Mouse (Mus musculus): Measurements from ENCODE around the gene Smad5. TPM values are rescaled to one million over a fixed set of nuclear protein-coding genes. Genes with fewer than 3 reads are reported as not detected.

The Smad5 gene
- polyA plus RNA-seq, 1 experiment from 2014 or later: 62.2 TPM

DNA sequence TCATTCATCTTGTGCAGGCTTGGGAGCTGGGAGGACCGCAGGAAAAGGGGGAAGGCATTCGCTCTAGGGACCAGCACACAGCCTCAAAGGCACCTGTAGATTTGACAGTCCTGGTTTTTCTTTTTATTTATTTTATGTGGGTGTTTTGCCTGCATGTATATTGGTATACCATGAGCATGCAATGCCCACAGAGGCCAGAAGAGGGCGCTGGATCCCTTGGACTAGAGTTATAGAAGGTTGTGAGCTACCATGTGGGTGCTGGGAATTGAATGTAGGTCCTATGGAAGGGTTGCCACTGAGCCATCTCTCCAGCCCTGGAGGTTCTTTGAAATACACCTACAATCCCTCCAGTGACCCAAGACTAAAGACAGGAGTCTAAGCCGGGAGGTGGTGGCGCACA is 68.0 kb downstream of the Smad5 start:
- Histone ChIP-seq H3K27me3 (ENCODE audit: control insufficient read depth, insufficient read depth, low read length) (no peaks in the 10 kb centered on the region), H3K4me3 (ENCODE audit: low read length) (no peak overlapping the region), H3K36me3 (ENCODE audit: control insufficient read depth, insufficient read depth, low read length) (no peaks in the 10 kb centered on the region), H3K9me3 (ENCODE audit: control insufficient read depth, low read length) (no peaks in the 10 kb centered on the region), H3K4me2 (replicated peaks; ENCODE audit: low read depth, low read length) (no peak overlapping the region), H3K27ac (ENCODE audit: low read depth, low read length) (no peak overlapping the region), H3K9ac (ENCODE audit: low read depth, low read length) (no peak overlapping the region), H3K4me1 (ENCODE audit: control insufficient read depth, insufficient read depth, low read length) (peaks cover 3% of the 10 kb centered on the region)
- ATAC-seq (ENCODE audit: low FRiP score, low TSS enrichment): no peak
- WGBS: 76% methylated on average over 5 of the region's 5 CpGs

DNA sequence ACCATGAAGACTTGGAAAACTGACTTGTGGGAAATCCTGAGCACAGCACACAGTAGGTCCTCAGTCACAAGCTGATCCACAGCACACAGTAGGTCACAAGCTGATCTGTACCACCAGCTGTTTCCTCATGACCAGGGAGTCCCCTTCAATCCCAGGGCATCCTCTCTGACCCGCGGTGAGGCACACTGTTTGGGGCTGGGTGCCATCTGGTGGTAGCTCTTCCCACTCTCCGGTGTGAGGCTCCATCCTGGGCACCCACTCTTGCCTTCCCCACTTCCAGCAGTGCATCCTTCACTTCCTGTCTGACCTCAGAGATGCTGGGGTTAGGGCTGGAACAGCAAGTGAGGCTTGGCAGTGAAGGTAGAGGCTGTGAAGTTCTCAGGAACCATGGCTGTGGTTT is 69.8 kb downstream of the Smad5 start:
- H3K4me2 ChIP-seq (replicated peaks; ENCODE audit: low read depth, low read length): no peak overlapping the region
- WGBS: 35% methylated on average over 3 of the region's 3 CpGs
- no peaks in the 10 kb centered on the region for H3K27me3 ChIP-seq (ENCODE audit: control insufficient read depth, insufficient read depth, low read length)
- no peak overlapping the region for H3K9ac ChIP-seq (ENCODE audit: low read depth, low read length)
- H3K27ac ChIP-seq (ENCODE audit: low read depth, low read length): no peak overlapping the region
- peaks cover 3% of the 10 kb centered on the region; the same call in 1 of the 2 replicates for H3K4me1 ChIP-seq (ENCODE audit: control insufficient read depth, insufficient read depth, low read length)
- H3K4me3 ChIP-seq (ENCODE audit: low read length): no peak overlapping the region
- no peak for ATAC-seq (ENCODE audit: low FRiP score, low TSS enrichment)
- no peaks in the 10 kb centered on the region for H3K9me3 ChIP-seq (ENCODE audit: control insufficient read depth, low read length)
- H3K36me3 ChIP-seq (ENCODE audit: control insufficient read depth, insufficient read depth, low read length): no peaks in the 10 kb centered on the region

DNA sequence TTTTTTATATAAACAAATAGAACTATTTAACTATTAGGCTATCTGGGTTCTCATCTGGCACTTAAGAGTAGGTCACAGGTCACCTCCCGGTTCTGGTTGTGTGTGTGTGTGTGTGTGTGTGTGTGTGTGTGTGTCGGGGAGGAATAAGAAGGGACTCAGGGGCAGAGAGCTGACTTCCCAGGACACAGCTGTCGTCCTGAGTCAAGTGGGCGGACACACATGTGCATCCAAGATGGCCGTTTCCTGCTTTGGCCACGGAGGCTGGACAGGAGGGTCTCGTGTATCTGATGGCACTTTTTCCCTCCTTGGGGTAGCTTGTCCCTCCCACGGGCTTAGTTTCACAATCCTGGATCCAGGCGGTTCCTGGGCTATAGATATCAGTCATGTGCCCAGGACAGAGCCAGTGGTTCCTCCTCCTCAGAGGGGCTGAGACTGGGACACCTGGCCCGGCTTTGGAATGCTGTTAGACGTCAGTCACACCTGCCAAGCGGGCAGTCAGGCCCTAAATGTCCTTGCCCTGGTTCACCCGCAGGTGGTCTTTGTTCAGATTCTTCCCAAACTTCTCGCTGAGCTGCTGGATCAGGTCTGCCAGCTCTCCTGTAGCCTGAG is 70.6 kb downstream of the Smad5 start:
- no peak overlapping the region for H3K4me2 ChIP-seq (replicated peaks; ENCODE audit: low read depth, low read length)
- no peak overlapping the region for H3K27ac ChIP-seq (ENCODE audit: low read depth, low read length)
- 32% methylated on average over 14 of the region's 14 CpGs for WGBS
- H3K9ac ChIP-seq (ENCODE audit: low read depth, low read length): no peak overlapping the region
- no peaks in the 10 kb centered on the region for H3K36me3 ChIP-seq (ENCODE audit: control insufficient read depth, insufficient read depth, low read length)
- H3K4me1 ChIP-seq (ENCODE audit: control insufficient read depth, insufficient read depth, low read length): peaks cover 3% of the 10 kb centered on the region; the same call in 1 of the 2 replicates
- ATAC-seq (ENCODE audit: low FRiP score, low TSS enrichment): peak; percentile 41; the same call in 1 of the 2 replicates
- no peaks in the 10 kb centered on the region for H3K27me3 ChIP-seq (ENCODE audit: control insufficient read depth, insufficient read depth, low read length)
- H3K4me3 ChIP-seq (ENCODE audit: low read length): no peak overlapping the region
- no peaks in the 10 kb centered on the region for H3K9me3 ChIP-seq (ENCODE audit: control insufficient read depth, low read length)

DNA sequence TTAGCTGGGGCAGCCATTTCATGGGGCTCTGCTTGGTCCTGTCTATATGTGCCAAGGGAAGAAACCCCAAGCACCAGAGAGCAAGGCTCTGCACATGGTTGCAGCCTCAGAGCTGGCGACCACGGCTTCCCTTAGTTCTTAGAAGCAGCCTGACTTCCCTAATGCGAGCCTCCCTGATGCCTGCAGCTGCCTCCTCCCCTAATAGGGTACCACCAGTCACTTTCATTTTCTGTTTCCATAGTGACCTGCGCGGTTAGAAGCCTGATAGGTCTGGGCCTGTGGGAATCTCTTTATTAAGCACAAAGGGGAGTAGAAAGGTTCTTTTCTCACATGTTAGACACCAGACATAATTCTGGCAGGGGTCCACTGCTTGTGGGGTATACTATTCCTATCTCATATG is 71.5 kb downstream of the Smad5 start:
- Histone ChIP-seq H3K27ac (ENCODE audit: low read depth, low read length) (no peak overlapping the region), H3K9me3 (ENCODE audit: control insufficient read depth, low read length) (no peaks in the 10 kb centered on the region), H3K4me1 (ENCODE audit: control insufficient read depth, insufficient read depth, low read length) (0 out of 2 replicates have a peak, but pooled peaks cover 3% of the 10 kb centered on the region), H3K4me2 (replicated peaks; ENCODE audit: low read depth, low read length) (no peak overlapping the region), H3K36me3 (ENCODE audit: control insufficient read depth, insufficient read depth, low read length) (no peaks in the 10 kb centered on the region), H3K27me3 (ENCODE audit: control insufficient read depth, insufficient read depth, low read length) (no peaks in the 10 kb centered on the region), H3K4me3 (ENCODE audit: low read length) (no peak overlapping the region), H3K9ac (ENCODE audit: low read depth, low read length) (no peak overlapping the region)
- ATAC-seq (ENCODE audit: low FRiP score, low TSS enrichment): no peak
- WGBS: 57% methylated on average over 5 of the region's 5 CpGs

DNA sequence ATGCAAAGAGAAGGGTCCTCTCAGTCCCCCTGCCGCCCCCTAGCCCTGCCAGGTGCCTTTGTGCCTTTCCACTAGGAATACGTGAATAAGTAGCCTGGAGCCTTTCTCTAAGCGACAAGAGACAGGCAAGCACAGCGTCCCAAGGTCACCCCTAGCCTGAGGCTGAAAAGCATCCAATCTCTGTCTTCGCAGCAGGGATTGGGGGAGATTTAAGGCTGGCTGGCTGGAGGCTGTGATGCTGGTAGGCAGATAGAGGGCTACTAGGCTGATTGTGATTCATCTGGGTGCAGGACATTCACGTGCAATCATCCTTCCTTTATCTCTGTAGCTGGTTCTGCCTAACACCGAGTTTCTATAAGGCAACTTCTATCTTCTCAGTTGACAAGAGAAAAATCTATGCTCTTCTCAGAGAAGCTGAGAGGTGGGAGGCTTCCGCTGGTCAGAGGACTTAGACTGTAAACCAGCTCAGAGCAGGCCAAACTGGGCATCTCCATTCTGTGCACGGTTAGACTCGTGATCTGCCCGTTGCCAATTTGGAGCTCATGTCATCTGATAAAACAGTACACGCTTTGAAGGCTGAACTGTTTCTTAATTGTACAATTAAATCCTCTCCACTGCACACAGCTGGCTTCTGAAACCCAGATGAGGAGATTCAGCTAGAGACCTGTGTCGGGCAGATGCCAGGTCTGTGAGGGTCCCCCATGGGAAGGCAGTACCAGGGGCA is 78.1 kb downstream of the Smad5 start:
- no peak for ATAC-seq (ENCODE audit: low FRiP score, low TSS enrichment)
- no peak overlapping the region for H3K27ac ChIP-seq (ENCODE audit: low read depth, low read length)
- 0 out of 2 replicates have a peak, but pooled peaks cover 3% of the 10 kb centered on the region for H3K4me1 ChIP-seq (ENCODE audit: control insufficient read depth, insufficient read depth, low read length)
- no peak overlapping the region for H3K4me2 ChIP-seq (replicated peaks; ENCODE audit: low read depth, low read length)
- peaks cover 4% of the 10 kb centered on the region; the same call in 1 of the 2 replicates for H3K9me3 ChIP-seq (ENCODE audit: control insufficient read depth, low read length)
- H3K9ac ChIP-seq (ENCODE audit: low read depth, low read length): no peak overlapping the region
- H3K27me3 ChIP-seq (ENCODE audit: control insufficient read depth, insufficient read depth, low read length): no peaks in the 10 kb centered on the region
- H3K4me3 ChIP-seq (ENCODE audit: low read length): no peak overlapping the region
- 68% methylated on average over 13 of the region's 13 CpGs for WGBS
- H3K36me3 ChIP-seq (ENCODE audit: control insufficient read depth, insufficient read depth, low read length): no peaks in the 10 kb centered on the region

DNA sequence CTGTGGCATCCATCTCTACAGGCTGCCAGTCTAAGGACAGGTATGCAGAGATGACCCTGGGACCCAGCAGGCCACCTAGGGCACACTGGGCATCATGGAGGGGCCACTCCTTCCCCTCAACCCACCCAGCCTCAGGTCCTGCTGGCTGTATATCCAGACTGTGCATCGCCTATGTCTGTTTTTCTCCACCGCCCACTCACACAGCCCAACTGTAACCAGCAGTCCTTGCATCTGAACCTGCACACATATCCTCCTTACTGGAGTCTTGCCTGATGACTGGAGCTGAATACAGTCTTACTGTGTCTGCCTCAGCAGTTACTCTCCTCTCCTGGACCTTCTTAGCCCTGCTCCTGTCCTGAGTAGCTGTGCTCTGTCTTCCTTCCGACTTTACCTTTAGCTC is 78.9 kb downstream of the Smad5 start:
- Histone ChIP-seq H3K4me3 (ENCODE audit: low read length) (no peak overlapping the region), H3K9ac (ENCODE audit: low read depth, low read length) (no peak overlapping the region), H3K4me1 (ENCODE audit: control insufficient read depth, insufficient read depth, low read length) (no peaks in the 10 kb centered on the region), H3K27ac (ENCODE audit: low read depth, low read length) (no peak overlapping the region), H3K36me3 (ENCODE audit: control insufficient read depth, insufficient read depth, low read length) (no peaks in the 10 kb centered on the region), H3K4me2 (replicated peaks; ENCODE audit: low read depth, low read length) (no peak overlapping the region), H3K9me3 (ENCODE audit: control insufficient read depth, low read length) (peaks cover 4% of the 10 kb centered on the region; the same call in 1 of the 2 replicates), H3K27me3 (ENCODE audit: control insufficient read depth, insufficient read depth, low read length) (no peaks in the 10 kb centered on the region)
- no peak for ATAC-seq (ENCODE audit: low FRiP score, low TSS enrichment)
- 79% methylated on average over 3 of the region's 3 CpGs for WGBS

DNA sequence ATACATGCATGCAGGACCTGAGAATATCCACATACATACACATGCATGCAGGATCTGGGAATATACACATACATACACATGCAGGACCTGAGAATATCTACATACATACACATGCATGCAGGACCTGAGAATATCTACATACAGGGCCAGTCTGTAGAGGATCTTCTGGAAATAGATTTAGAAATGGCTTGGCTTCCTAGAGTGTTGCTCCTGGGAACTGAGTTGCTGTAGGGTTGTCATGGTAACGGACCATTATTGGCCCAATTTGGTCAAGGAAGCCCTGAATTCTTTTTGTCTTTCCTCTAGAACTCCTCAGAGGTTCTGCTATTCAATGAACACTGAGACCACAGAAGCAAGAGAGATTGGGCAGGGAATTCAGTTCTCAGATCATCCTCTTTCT is 79.8 kb downstream of the Smad5 start:
- ATAC-seq (ENCODE audit: low FRiP score, low TSS enrichment): no peak
- Histone ChIP-seq H3K36me3 (ENCODE audit: control insufficient read depth, insufficient read depth, low read length) (no peaks in the 10 kb centered on the region), H3K9ac (ENCODE audit: low read depth, low read length) (no peak overlapping the region), H3K4me2 (replicated peaks; ENCODE audit: low read depth, low read length) (no peak overlapping the region), H3K4me1 (ENCODE audit: control insufficient read depth, insufficient read depth, low read length) (no peaks in the 10 kb centered on the region), H3K27ac (ENCODE audit: low read depth, low read length) (no peak overlapping the region), H3K27me3 (ENCODE audit: control insufficient read depth, insufficient read depth, low read length) (no peaks in the 10 kb centered on the region), H3K9me3 (ENCODE audit: control insufficient read depth, low read length) (peaks cover 4% of the 10 kb centered on the region; the same call in 1 of the 2 replicates), H3K4me3 (ENCODE audit: low read length) (no peak overlapping the region)
- 79% methylated on average over 1 of the region's 1 CpGs for WGBS

DNA sequence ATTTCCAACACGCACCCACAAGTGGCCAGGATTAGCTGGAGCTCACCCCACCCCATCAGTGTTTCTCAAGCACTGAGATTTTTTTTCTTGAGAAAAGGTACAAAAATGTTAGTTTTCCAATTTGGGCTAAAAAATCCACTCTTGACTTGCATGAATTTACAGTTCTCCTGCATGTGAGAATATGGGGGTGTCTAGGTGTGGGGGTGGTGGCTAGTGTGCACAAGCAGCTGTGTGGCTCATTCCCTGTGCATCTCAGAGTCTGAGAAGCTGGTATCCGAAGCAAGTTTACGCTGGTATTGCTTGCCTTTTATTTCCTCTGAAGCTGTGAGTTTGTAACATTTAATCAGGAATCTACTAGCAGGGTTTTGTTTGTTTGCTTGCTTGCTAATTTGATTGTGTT is 87.9 kb downstream of the Smad5 start:
- Histone ChIP-seq H3K27ac (ENCODE audit: low read depth, low read length) (no peak overlapping the region), H3K36me3 (ENCODE audit: control insufficient read depth, insufficient read depth, low read length) (no peaks in the 10 kb centered on the region), H3K4me1 (ENCODE audit: control insufficient read depth, insufficient read depth, low read length) (no peaks in the 10 kb centered on the region), H3K4me3 (ENCODE audit: low read length) (no peak overlapping the region), H3K9me3 (ENCODE audit: control insufficient read depth, low read length) (no peaks in the 10 kb centered on the region), H3K27me3 (ENCODE audit: control insufficient read depth, insufficient read depth, low read length) (no peaks in the 10 kb centered on the region), H3K4me2 (replicated peaks; ENCODE audit: low read depth, low read length) (no peak overlapping the region), H3K9ac (ENCODE audit: low read depth, low read length) (no peak overlapping the region)
- no peak for ATAC-seq (ENCODE audit: low FRiP score, low TSS enrichment)
- 92% methylated on average over 3 of the region's 3 CpGs for WGBS
